Mouse (Mus musculus) liver, adult 2 months (tissue): ENCODE results near the gene Cdh22.

Experiments
- CTCF ChIP-seq: fragments of 200-500 bp; IDR thresholded peaks from 2 replicates; pipeline ENCODE4 v1.5.1; 2011; ENCODE audit warnings: low read depth, low read length, control low read depth
- POLR2A ChIP-seq: fragments of 200-500 bp; IDR thresholded peaks from 2 replicates; pipeline ENCODE4 v1.6.1; 2011; ENCODE audit warnings: low read length, control low read depth; ENCODE audit not compliant: insufficient read depth; ENCODE audit errors: extremely low read depth

DNA sequence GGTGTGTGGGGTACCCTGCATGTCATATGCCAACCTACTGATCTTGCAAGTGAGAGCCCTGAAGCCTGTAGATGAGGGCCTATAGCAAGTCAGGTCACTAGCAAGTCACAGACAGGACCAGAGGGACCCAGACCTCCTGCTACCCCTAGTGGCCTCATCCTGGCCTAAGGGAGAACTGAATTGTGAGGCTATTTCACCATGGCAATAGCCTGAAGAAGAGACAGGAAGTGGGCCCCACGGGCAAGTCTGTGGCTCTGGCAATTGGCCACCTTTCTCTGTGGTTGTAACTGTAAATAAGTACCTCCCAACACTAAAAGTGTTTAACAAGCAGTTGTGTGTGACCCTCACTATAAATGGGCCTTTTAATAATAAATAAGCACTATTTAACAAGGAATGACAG, 16.2 kb upstream of the Cdh22 start:
- TF ChIP-seq CTCF (no peak), POLR2A (no peak)
